Mouse (Mus musculus): ENCODE data around the gene Usp32. TPM values are rescaled to one million over a fixed set of nuclear protein-coding genes. Genes with fewer than 3 reads are reported as not detected.

Gene Usp32
- total RNA-seq, 1 experiment from 2014 or later: 118 TPM

Other genes with a start within 250 kb of the Usp32 start
- gene Znhit3, start 223.8 kb downstream of the Usp32 start, total RNA-seq (2017): 11.8 and 12.6 TPM in 2 replicates
- gene Car4, start 182.4 kb downstream of the Usp32 start, total RNA-seq (2017): not detected in 2 replicates
- not detected in 2 replicates for gene 1700125H20Rik, start 30.2 kb upstream of the Usp32 start, total RNA-seq (2017)
- 22.8 and 25.3 TPM in 2 replicates for gene Appbp2, start 95.0 kb upstream of the Usp32 start, total RNA-seq (2017)
- 28.7 and 36.2 TPM in 2 replicates for gene Ppm1d, start 171.1 kb upstream of the Usp32 start, total RNA-seq (2017)
- gene Bcas3, start 213.0 kb upstream of the Usp32 start, total RNA-seq (2017): 37.1 and 38.4 TPM in 2 replicates